Mouse (Mus musculus) spleen, adult 2 months (tissue): ENCODE data around the gene 5730480H06Rik. TPM values are rescaled to one million over a fixed set of nuclear protein-coding genes. Genes with fewer than 3 reads are reported as not detected.
A peak's percentile ranks its signal among the peaks of the same experiment; 100 is the strongest.

Experiments
- DNase-seq, 2 experiments: peaks; one replicate each; pipeline versions ENCODE4 v3.0.0 to v3.0.0-alpha.2; 2012 to 2021; ENCODE audit warnings: low spot score in 2 of 2, low read depth in 1 of 2
- H3K27ac ChIP-seq: fragments of 200-500 bp; 2 replicates; pipeline ENCODE4 v1.5.1; 2012; ENCODE audit warnings: low read length, inconsistent platforms; ENCODE audit not compliant: insufficient read depth
- H3K27me3 ChIP-seq: fragments of 200-500 bp; 2 replicates; pipeline ENCODE4 v1.6.1; 2012; ENCODE audit warnings: mild to moderate bottlenecking, moderate library complexity, low read length, inconsistent platforms; ENCODE audit not compliant: control insufficient read depth, insufficient read depth
- H3K36me3 ChIP-seq: fragments of 200-500 bp; 2 replicates; pipeline ENCODE4 v1.6.1; 2012; ENCODE audit warnings: mild to moderate bottlenecking, low read length, inconsistent platforms; ENCODE audit not compliant: control insufficient read depth, insufficient read depth
- H3K4me1 ChIP-seq: fragments of 200-500 bp; 2 replicates; pipeline ENCODE4 v1.6.1; 2011; ENCODE audit warnings: inconsistent platforms; ENCODE audit not compliant: control insufficient read depth, insufficient read depth, insufficient read length
- H3K4me3 ChIP-seq: fragments of 200-500 bp; 2 replicates; pipeline ENCODE4 v1.5.1; 2011; ENCODE audit warnings: mild to moderate bottlenecking, inconsistent platforms; ENCODE audit not compliant: insufficient read depth, insufficient read length; ENCODE audit errors: extremely low read depth
- CTCF ChIP-seq: fragments of 200-500 bp; IDR thresholded peaks from 2 replicates; pipeline ENCODE4 v1.5.1; 2011; ENCODE audit warnings: mild to moderate bottlenecking, inconsistent platforms; ENCODE audit not compliant: insufficient read depth, insufficient read length, insufficient replicate concordance; ENCODE audit errors: extremely low read depth
- POLR2A ChIP-seq: fragments of 200-500 bp; IDR thresholded peaks from 2 replicates; pipeline ENCODE4 v1.6.1; 2011; ENCODE audit warnings: low read depth, low read length, inconsistent platforms
- WGBS: fragments of 180-500 bp; shearing (Covaris S2); methylation state at CpG from one replicate; pipeline ENCODE4 v1.1.7; 2018; 5-methylcytosine and 5-hydroxymethylcytosine counted together
- polyA plus RNA-seq: library from polyadenylated mRNA; depleted of rRNA; stranded (reverse); fragments of >200 nt; gene quantifications from 2 replicates; pipeline ENCODE4 v1.2.3, GENCODE M21; 2012

5730480H06Rik gene
- polyA plus RNA-seq, 1 experiment, result 2.7 TPM

DNA sequence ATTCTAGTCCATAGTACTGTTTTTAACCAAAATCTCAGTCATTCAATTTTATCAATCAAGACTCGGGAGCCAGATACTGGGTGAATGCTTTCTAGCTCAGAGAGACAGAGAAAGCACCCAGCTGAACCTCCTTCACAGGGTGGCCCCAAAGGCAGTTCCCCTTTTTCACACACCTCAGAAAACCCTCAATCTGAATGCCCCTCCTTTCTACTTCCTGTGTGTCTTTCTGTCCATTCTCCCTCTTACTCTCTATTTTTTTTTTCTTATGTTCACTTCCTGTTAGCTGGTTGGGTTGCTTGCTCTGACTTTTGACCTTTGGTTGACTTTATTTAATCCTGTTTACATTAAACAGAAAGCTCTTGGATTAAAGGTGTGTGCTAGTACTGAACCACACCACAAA, 21.6 kb downstream of the 5730480H06Rik start:
- 9% methylated on average over 1 of the region's 1 CpGs for WGBS
- peak in 1 of 2 experiments; percentile 8 for DNase-seq
- TF ChIP-seq CTCF (no peak), POLR2A (no peak)

DNA sequence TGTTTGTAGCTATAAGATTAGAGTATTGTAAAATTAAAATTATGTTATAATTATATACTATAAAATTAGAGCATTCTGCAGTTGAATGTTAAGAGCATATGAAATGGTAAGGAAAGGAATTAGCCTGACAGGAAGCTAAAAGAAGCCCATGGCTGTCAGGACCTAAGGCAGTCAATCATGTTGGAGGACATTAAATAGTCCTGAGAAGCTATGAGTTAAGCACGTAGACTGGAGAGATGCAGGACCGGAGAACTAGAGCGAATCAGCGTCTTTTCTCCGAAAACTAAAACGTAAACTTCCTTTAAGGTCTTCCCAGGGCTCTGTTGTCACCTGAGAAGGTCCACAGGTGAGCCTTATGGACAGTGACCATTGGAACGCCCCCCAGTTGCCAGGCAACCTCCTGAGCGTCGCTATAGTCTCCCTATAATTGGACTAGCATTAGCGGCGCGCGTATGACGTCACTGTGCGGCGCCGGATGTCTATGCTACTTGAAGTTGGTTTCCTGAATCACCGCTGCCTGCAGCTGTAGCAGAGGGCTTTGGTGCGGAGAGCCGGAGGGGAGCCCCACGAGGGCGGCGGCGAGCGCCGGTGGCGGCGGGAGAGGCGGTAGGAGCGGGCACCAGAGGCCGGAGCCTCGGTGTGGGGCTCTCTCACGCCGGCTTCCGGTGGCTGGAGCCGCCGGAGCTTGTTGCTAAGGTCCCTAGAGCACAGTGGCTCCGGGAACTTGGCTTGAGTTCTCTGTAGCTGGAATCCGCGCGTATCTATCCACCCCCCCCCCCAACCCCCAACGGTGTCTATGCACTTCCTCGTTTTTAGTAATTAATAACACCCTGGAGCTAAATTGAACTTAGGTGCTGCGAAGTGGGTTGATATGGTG, 44.4 kb downstream of the 5730480H06Rik start:
- Histone ChIP-seq H3K27ac (peak overlapping the region; percentile 80), H3K36me3 (peaks cover 9% of the 10 kb centered on the region), H3K4me3 (peak overlapping the region; percentile 78), H3K27me3 (no peaks in the 10 kb centered on the region), H3K4me1 (no peaks in the 10 kb centered on the region)
- peak; percentile 80 to 91 for DNase-seq
- TF ChIP-seq POLR2A (peak; percentile 58), CTCF (no peak)
- under 1% methylated on average over 44 of the region's 44 CpGs for whole genome bisulfite sequencing

More for the DNA sequence above, 21.6 kb downstream of the 5730480H06Rik start:
- H3K4me1 ChIP-seq, result no peaks in the 10 kb centered on the region
- no peaks in the 10 kb centered on the region for H3K27me3 ChIP-seq
- no peak overlapping the region for H3K4me3 ChIP-seq
- no peaks in the 10 kb centered on the region for H3K36me3 ChIP-seq
- H3K27ac ChIP-seq, result no peak overlapping the region

DNA sequence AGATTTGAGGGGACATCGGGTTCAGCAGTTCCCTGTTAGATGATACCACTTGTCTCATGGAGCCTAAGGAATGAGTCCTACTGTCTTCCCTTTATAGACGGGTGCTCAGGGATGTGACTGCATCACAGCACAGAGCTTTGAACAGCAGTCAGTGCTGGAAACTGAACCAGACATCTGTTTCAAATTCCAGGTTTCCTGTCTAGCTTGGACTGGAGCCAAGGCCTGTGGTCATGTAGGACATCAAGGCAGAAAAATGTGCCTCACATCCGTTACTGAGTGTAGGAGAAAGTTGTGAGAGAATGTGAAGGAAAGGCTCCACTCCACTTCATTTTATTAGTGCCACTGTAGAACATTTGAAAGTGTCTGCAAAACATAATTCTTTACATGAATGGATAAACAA, 74.7 kb downstream of the 5730480H06Rik start:
- Histone ChIP-seq H3K27me3 (no peaks in the 10 kb centered on the region), H3K36me3 (0 out of 2 replicates have a peak, but pooled peaks cover 1% of the 10 kb centered on the region), H3K27ac (no peak overlapping the region), H3K4me1 (no peaks in the 10 kb centered on the region), H3K4me3 (no peak overlapping the region)
- TF ChIP-seq POLR2A, result no peak
- TF ChIP-seq CTCF, result no peak
- 82% methylated on average over 3 of the region's 3 CpGs for WGBS
- DNase-seq, result no peak

DNA sequence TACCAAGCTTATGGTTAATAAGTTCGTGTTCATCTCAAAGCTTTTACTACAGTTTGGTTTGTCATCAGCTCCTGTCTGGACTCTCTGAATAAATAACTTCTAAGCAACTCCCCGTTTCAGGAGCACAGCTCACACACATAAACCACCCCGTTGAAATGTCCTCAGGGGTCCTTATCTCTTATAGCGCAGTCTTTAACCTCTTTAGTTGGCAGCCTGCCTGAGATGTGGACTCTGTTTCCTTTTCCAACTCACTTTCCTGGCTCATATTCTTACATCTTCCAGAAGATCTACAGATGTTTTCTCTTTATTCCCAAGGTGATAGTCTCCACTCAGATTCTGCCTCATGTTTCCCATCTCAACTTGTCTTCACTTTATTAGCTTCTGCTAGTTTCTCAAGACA, 80.5 kb downstream of the 5730480H06Rik start:
- H3K4me3 ChIP-seq, result no peak overlapping the region
- 84% methylated on average over 4 of the region's 4 CpGs for WGBS
- no peaks in the 10 kb centered on the region for H3K36me3 ChIP-seq
- DNase-seq, result no peak
- no peak overlapping the region for H3K27ac ChIP-seq
- TF ChIP-seq CTCF, result no peak
- TF ChIP-seq POLR2A, result no peak
- H3K27me3 ChIP-seq, result no peaks in the 10 kb centered on the region
- no peaks in the 10 kb centered on the region for H3K4me1 ChIP-seq

DNA sequence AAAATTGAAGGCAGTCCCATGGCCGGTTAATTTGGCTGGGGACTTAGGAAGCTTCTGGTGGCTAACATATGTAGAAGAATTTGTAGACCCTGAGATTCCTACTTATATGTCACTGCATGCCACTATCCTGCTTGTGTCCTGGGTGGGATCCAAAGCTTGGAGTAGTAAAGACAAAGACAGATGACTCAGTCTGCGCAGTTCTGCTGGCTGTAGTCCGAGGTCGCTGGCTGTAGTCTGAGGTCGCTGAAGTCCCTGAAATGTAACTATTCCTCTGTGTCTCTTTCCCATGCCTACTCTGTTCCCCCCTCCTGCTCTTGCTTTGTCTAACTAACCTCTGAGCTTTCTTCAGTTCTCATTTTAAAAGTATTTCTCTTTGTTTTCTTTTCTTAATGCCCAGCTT, 82.6 kb downstream of the 5730480H06Rik start:
- no peaks in the 10 kb centered on the region for H3K27me3 ChIP-seq
- no peak for DNase-seq

DNA sequence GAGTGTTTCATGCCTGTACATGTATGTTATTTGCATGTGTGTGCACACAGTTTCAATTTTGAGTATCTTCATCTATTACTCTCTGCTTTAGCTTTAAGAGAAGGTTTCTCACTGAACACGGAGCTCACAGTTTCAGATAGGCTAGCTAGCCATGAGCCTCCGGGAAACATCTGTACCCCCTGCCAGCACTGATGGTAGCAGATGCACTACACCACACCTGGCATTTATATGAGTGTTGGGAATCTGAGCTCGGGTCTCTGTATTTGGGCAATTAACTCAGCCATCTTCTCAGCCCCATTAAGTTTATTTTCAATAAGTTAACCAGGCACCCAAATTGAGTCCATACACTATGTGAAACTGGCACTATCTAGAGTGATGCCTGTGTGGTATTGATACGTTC, 83.7 kb downstream of the 5730480H06Rik start:
- H3K4me1 ChIP-seq, result no peaks in the 10 kb centered on the region
- WGBS, result 95% methylated on average over 4 of the region's 4 CpGs
- no peak overlapping the region for H3K27ac ChIP-seq
- no peaks in the 10 kb centered on the region for H3K36me3 ChIP-seq
- H3K27me3 ChIP-seq, result no peaks in the 10 kb centered on the region
- no peak overlapping the region for H3K4me3 ChIP-seq
- TF ChIP-seq CTCF (no peak), POLR2A (no peak)
- DNase-seq, result no peak

More for the DNA sequence above, 82.6 kb downstream of the 5730480H06Rik start:
- Histone ChIP-seq H3K36me3 (no peaks in the 10 kb centered on the region), H3K27ac (no peak overlapping the region), H3K4me1 (no peaks in the 10 kb centered on the region), H3K4me3 (no peak overlapping the region)
- WGBS, result 97% methylated on average over 5 of the region's 5 CpGs
- no peak for TF ChIP-seq CTCF
- no peak for TF ChIP-seq POLR2A

DNA sequence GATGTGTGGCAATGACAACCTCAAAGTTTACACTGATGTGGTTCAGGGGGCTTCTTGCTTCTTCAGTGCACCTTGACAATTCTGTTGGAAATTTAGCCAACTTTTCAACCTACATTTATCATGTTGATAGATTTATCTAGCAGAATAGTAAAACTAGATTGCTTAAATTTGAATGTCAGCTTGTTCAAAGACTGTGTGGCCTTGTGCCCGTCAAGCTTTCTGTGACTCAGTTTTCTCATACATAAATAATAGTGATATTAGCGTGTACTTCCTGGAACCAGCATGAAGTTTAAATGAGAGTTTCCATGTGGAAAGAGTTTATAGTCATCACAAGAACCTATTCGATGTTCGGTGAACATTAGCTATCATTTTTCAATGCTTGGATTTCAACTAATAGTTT, 84.5 kb downstream of the 5730480H06Rik start:
- Histone ChIP-seq H3K4me1 (no peaks in the 10 kb centered on the region), H3K4me3 (no peak overlapping the region), H3K36me3 (no peaks in the 10 kb centered on the region), H3K27ac (no peak overlapping the region), H3K27me3 (no peaks in the 10 kb centered on the region)
- DNase-seq, result no peak
- TF ChIP-seq CTCF (no peak), POLR2A (no peak)
- 97% methylated on average over 4 of the region's 4 CpGs for WGBS
